Mouse (Mus musculus) heart, adult 9 months (tissue): Measurements from ENCODE around the gene Uhmk1.
A peak's percentile ranks its signal among the peaks of the same experiment; 100 is the strongest.

Experiments
- DNase-seq, 2 experiments: peaks; one replicate each; pipeline ENCODE4 v3.0.0; 2022; ENCODE audit warnings: low spot score in 2 of 2

Uhmk1 gene

GRCm38 (mm10) chr1:170174814-170175332 lies 40.3 kb downstream of the Uhmk1 start, which contains the start of gene Uap1:
Gene Uap1 (minus strand): TSS chr1:170174957.
- peak; percentile 99 to 100 for DNase-seq

GRCm38 (mm10) chr1:170173991-170174813 lies 41.0 kb downstream of the Uhmk1 start:
- peak; percentile 46 to 56 for DNase-seq

GRCm38 (mm10) chr1:170167781-170168180 lies 47.4 kb downstream of the Uhmk1 start:
- no peak for DNase-seq

GRCm38 (mm10) chr1:170164913-170165312 lies 50.3 kb downstream of the Uhmk1 start:
- no peak for DNase-seq

- DNase-seq: no peak
Measured at GRCm38 (mm10) chr1:170164053-170164614, 51.1 kb downstream of the Uhmk1 start.

GRCm38 (mm10) chr1:170163398-170163943 lies 51.7 kb downstream of the Uhmk1 start:
- DNase-seq: no peak

- DNase-seq: peak; percentile 62 to 75
Measured at GRCm38 (mm10) chr1:170161852-170162251, 53.3 kb downstream of the Uhmk1 start.

- peak; percentile 33 to 74 for DNase-seq
Measured at GRCm38 (mm10) chr1:170160397-170160938, 54.7 kb downstream of the Uhmk1 start.

GRCm38 (mm10) chr1:170159707-170160106 lies 55.5 kb downstream of the Uhmk1 start:
- DNase-seq: no peak

- no peak for DNase-seq
Measured at GRCm38 (mm10) chr1:170155761-170156160, 59.4 kb downstream of the Uhmk1 start.

- no peak for DNase-seq
Measured at GRCm38 (mm10) chr1:170155298-170155697, 59.9 kb downstream of the Uhmk1 start.

- DNase-seq: no peak
Measured at GRCm38 (mm10) chr1:170153986-170154385, 61.2 kb downstream of the Uhmk1 start.

GRCm38 (mm10) chr1:170152552-170152951 lies 62.6 kb downstream of the Uhmk1 start:
- no peak for DNase-seq

GRCm38 (mm10) chr1:170150870-170151269 lies 64.3 kb downstream of the Uhmk1 start:
- no peak for DNase-seq

- no peak for DNase-seq
Measured at GRCm38 (mm10) chr1:170149756-170150155, 65.4 kb downstream of the Uhmk1 start.

- no peak for DNase-seq
Measured at GRCm38 (mm10) chr1:170148536-170148935, 66.7 kb downstream of the Uhmk1 start.

GRCm38 (mm10) chr1:170147651-170148448 lies 67.3 kb downstream of the Uhmk1 start:
- no peak for DNase-seq

GRCm38 (mm10) chr1:170145606-170146005 lies 69.6 kb downstream of the Uhmk1 start:
- no peak for DNase-seq
